Mouse (Mus musculus) spleen, adult 12 weeks (tissue): ENCODE results near the gene Patj.
"Not testable (repeated sequence)": the region's sequence is repeated elsewhere in the genome, so short reads cannot be mapped to it uniquely, and the experiment has no call there.

ENCODE experiments used
- DNase-seq: peaks from one replicate; pipeline ENCODE4 v3.0.0; 2022; ENCODE audit warnings: low spot score

Gene Patj

DNA sequence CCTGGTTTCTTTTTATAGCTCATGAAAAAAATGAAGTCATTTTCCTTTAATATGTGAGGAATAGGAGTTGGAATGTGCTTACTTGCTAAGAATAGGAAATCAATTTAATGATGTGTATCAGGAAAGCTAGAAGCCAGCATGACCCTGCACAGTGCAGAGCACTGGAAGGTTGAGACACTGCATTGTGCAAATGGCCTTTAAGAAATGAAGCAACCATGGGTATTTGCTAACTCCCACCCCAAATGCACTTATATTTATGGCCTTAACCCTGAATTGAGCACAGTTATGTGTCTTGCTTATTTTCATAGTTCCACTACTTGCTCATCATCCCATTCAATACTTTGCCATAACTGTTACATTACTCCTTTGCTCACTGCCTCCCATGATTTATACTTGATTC is 181.7 kb downstream of the Patj start:
- no peak for DNase-seq

DNA sequence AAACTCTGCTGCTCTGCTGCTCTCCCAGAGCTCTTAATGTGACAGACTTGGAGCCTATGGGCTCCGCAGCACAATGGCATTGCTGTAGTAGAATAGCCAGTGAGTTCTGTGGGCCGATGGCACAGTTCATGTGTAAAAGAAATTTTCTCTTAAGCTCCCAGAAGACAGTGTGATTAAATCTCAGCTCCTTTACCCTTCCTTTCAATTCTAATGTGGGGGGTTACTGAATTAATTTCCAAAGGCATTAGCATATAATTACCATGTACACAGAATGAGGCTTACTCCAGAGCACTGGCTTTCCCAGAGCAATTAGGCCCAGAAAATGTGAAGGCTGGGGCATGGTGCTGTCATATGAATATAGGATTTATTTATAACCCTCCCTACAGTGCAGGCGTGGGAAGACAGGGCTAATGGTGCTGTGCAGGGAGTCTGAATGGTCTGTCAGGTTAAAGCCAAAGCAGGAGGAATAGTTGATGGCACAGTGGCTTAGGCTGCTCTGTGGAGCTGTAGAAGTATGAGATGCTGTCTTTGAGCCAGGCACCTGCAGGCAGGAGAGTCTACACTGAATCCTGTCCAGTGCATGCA is 182.5 kb downstream of the Patj start:
- DNase-seq: no peak

DNA sequence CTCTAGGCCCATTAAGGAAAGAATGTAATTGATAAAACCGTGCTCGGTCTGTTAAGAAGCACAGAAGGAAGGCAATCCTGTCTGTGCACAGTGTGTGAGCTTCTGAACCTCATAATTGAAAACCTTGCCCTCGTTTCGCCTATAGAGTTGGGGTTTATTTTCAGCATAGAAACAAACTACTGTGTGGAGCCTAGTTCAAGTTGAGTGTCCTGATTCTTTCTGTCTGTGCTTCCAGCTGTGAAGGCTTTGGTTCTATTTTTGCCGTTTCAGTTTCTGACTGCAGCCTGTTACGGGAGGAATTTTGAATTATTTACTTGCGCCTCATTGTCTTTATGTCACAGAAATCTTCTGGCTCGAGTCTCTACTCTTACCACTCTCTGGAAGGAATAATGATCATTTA is 185.9 kb downstream of the Patj start:
- DNase-seq: no peak

GRCm38 (mm10) chr4:98584023-98584422 is 188.4 kb downstream of the Patj start:
- DNase-seq: no peak

- no peak for DNase-seq
Measured at GRCm38 (mm10) chr4:98586303-98586702, 190.7 kb downstream of the Patj start.

GRCm38 (mm10) chr4:98587686-98588085 is 192.1 kb downstream of the Patj start:
- no peak for DNase-seq

GRCm38 (mm10) chr4:98593961-98594360 is 198.4 kb downstream of the Patj start:
- DNase-seq: no peak

DNA sequence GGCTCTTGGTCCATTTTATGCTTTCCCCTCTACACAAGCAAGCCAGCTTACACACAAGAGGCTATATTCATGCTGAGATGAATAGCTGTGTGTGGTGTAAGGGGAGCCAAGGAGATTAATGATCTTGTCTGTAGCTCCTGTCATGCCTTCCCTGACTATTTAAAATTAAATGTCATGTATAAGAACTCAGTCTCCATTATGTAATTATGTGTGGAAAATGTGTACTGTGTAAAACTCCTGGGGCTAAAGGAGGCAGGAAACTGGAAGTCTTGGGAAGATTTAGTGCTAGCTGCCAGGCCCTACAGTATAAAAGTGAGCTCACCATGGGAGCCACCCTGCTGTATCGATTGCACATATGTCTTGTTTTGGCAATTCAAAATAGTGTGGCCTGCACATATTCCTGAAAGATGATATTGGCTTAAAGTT is 203.0 kb downstream of the Patj start:
- DNase-seq: no peak

DNA sequence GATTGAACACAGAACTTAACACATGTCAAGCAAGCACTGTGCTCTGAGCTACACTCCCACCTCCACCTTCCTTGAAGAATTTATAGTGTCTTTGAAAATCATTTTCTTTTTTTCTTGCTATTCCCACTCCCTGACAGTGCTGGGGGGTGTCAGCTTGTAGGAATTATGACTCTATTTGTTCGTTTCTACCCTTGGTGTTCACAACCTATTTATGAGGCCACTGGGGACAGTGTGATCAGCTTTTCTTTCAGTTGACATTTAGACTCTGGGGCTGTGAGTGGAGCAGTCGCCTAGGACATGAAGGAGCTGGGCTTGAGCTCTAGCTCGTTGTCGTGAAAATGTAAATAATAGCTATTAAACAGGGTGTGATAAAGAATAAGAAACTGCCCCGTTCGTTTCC is 203.8 kb downstream of the Patj start:
- DNase-seq: no peak

DNA sequence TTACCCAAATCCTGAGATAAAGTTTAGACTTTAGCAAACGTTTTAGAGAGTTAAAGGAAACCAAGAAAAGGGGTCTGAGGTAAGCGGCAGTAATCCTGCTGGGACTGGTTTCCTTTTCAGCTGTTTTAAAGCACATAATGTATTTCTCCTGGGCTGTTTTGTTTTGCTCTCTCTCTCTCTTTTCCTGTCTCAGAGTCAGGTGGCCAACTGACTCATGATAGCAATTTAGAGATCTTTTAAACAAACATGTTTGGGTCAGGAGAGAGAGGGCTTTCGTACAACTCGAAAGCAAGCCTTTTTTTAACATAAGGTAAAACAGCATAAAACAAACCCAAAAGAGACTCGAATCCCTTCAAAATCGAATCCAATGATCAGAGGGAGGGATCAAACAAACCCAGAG is 207.5 kb downstream of the Patj start:
- DNase-seq: no peak

DNA sequence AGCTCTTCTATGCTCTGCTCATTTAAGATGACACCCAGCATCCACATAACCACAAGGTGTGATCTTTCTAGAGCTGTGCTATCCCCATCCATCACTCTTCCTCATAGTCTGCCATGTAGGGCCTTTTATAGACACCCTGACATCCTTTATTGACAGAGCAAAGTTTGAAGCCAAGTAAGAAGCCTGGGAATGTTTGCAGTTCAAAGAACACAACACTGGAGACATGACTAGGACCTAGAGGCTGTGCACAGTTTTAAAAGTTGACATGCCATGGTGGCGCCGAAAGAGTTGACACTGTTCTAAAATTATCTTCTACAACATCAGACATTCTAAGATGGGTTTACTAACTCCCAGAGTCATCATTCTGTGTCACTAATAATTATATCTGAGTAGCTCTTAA is 214.9 kb downstream of the Patj start:
- DNase-seq: no peak

DNA sequence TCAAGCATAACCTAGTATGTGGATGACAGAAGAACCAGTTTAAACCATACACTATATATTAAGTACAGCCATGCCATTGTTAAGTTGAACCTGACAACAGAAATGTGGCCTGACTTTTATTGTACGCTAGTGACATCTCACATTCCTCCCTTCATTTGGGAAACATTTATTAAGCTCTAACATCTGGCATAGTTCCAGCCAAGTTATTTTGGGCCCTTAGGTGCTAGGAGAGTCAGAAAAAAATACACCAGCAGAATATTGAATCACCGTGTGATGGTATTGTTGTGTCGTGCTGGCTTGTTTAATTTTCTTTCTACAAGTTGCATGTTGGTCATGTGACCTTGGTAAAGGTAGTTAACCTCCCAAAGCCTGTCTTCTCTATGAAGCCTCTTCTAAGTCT is 218.8 kb downstream of the Patj start:
- no peak for DNase-seq

- no peak for DNase-seq
Measured at GRCm38 (mm10) chr4:98619199-98619598, 223.6 kb downstream of the Patj start.

GRCm38 (mm10) chr4:98620986-98621784 is 225.6 kb downstream of the Patj start:
- no peak for DNase-seq

DNA sequence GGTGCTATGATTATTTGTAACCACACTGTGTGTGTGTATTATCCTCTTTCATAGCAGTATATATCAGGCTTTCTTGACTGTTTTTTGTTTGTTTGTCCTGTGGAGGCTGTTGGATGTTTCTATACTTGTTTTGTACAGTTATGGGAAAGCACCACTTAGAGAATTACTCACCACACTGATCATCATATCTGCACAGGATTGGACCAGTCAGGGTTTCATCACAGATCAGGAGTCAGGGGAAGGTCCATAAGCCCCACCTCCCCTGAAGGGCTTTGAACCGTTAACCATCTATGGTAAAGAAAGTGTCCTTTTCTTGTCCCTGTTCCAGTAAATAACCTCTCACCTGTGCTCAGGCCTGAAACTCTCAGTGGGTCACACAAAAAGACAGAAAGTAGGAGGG is 226.6 kb downstream of the Patj start:
- no peak for DNase-seq

GRCm38 (mm10) chr4:98622996-98623673 is 227.6 kb downstream of the Patj start:
- no peak for DNase-seq

GRCm38 (mm10) chr4:98628286-98628685 is 232.7 kb downstream of the Patj start:
- no peak for DNase-seq

DNA sequence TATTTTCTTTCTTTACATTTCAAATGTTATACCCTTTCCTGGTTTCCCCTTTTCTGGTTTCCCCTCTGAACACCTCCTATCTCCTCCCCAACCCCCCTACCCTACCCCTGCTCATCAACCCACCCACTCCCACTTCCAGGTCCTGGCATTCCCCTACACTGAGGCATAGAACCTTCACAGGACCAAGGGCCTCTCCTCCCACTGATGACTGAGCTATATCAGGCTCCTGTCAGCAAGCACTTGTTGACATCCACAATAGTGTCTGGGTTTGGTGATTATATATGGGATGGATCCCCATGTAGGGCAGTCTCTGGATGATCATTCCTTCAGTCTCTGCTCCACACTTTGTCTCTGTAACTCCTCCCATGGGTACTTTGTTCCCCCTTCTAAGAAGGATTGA is 233.6 kb downstream of the Patj start:
- DNase-seq: not testable (repeated sequence)

DNA sequence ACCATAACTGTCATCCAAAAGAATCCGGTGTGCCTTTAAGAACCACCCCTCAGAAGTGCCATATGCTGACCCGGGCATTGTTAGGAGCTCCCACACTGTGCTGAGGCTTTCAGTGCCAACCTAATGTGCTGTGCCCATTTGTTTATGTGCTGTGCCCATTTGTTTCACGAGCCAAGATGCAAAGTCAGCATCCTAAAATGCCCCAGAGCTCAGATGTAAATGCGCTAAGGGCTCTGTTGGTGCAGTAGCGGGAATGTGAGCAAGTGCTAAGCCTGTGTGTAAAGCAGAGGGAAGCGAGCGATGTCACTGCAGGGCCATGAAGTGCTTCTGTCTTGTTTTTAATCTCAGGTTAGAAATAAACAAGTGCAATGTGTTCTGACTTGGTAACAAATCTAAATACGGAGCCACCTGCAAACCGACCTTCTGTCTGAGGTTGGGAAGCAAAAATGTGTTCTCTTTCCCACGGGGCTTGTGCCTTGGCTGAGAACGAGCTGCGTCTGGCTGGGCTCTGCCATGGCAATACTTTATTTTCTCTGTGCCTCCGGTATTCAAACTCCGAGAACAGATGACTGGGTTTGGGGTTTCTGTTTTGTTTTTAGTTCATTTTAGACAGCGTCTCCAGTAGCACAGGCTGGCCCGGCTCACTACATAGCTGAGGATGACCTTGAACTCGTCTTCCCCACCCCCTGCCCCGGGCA is 239.7 kb downstream of the Patj start:
- no peak for DNase-seq

GRCm38 (mm10) chr4:98638731-98639130 is 243.1 kb downstream of the Patj start:
- no peak for DNase-seq

DNA sequence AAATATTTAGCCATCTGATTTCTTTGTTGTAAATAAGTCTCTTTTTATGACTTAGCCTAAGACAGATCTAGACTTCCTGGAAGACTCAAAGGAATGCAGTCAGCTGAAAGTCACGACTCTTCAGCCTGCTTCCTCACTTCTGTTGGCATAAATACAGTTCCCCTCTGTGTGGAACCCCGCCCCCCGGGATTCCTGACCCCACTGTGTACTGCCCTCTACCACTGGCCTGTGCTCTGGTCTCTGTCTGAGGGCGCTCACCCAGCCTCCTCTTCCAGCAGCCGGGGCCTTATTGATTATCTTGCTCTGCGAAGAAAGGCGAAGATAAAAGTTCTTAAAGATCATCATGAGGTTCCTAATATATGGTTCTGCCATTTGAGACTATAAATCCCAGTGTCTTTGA is 258.1 kb downstream of the Patj start:
- no peak for DNase-seq

- no peak for DNase-seq
Measured at GRCm38 (mm10) chr4:98654419-98654821, 258.8 kb downstream of the Patj start.

GRCm38 (mm10) chr4:98656759-98657158 is 261.2 kb downstream of the Patj start:
- DNase-seq: no peak
